Mouse (Mus musculus): ENCODE results near the gene Wdr4.

DNA sequence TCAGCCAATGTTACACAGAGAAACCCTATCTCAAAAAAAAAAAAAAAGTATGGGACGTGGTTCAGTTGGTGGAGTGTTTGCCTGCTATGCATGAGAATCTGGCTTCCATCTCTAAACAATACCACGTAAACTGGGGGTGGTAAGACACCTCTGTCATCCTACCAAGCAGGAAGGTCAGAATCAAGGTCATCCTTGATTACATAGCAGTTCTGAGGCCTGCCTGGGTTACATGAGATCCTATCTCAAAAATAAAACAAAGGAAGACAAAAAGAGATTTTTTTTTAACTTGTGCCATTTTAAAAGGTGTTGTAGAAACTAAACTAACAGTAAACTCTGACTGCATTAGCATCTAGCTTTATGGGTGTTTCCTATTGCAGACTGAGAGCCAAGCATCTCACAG, 67.0 kb downstream of the Wdr4 start:
- TF ChIP-seq GATA1 (IDR thresholded peaks at IDR 0.05; ENCODE audit: low read length) (no peak), TAL1 (IDR thresholded peaks at IDR 0.05; ENCODE audit: low read length) (no peak)
